Mouse (Mus musculus) thymus, postnatal 36 days (tissue): ENCODE data around the gene Brd1.
"Not testable (repeated sequence)": the region's sequence is repeated elsewhere in the genome, so short reads cannot be mapped to it uniquely, and the experiment has no call there.

Experiments used
- DNase-seq, 2 experiments: peaks; one replicate each; pipeline ENCODE4 v3.0.0; 2022; ENCODE audit warnings: mixed read lengths in 2 of 2

Gene Brd1

GRCm38 (mm10) chr15:88727204-88727603 lies 6.8 kb downstream of the Brd1 start:
- DNase-seq = no peak

- no peak for DNase-seq
These were observed 9.0 kb downstream of the Brd1 start for GRCm38 (mm10) chr15:88725036-88725435.

- no peak for DNase-seq
These were observed 9.7 kb downstream of the Brd1 start for GRCm38 (mm10) chr15:88724311-88724710.

DNA sequence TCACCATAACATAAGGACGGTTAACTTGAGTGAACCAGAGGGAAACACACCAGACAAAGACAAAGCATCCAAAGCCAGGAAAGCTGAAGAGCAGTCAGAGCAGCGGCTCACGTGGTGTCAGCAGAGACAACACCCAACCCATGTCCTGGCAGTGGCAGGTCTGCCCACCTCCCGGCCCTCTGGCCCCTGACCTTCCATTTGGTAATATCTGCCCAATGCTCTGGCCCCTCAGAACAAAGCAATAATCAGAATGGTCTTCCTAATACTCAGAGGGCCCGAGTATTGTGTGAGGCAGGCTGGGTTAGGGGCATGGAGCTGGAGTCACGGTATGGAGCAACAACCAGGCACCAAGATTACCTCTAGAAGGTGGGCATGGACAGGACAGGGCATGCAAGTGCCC lies 10.8 kb downstream of the Brd1 start:
- DNase-seq = no peak

- DNase-seq = no peak
These were observed 16.8 kb downstream of the Brd1 start for GRCm38 (mm10) chr15:88717239-88717638.

DNA sequence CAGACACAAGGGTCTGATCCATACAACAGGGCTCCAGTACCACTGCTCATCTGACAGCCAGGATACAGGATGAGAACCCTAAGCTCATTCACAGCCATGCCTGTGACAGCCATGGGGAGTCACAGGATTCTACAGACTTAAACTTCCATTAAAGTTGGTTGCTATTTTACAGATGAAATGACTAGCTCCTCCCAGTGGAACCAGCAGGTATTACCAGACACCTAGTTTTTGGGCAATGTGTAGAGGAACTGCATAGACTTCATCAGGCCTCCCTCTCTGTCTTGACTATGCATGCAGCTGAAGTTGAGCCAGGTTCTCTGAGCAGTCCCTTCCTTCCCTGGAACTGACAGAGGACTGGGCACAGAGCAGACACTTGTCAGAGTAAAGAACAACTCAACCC lies 17.7 kb downstream of the Brd1 start:
- DNase-seq = peak in 1 of 2 experiments; percentile 35

DNA sequence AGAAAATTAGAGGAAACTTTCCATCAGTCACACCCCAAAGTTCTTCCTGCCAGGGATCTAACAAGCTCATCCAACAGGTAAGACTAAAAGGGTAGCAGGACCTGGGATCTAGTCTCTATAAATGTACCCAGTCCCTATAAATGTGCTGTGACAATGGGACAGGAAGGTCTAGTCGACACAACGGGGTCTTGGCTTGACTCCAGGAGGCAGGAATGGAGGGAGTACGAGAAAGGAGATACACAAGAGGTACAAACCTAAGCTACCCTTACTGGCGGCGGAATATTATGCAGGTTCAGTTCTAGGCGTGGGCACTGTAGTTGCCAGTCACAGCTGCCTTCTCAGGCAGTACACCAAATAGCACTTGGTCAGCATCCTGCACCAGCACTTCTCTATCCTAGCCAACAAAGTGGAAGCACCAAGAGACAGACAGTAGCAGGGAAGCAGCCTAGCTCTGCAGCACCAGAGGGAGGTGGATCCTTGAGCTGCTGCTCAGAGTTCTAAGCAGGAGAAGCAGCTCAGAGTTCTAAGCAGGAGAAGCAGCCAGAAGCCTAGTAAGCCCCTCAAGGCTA lies 19.9 kb downstream of the Brd1 start:
- DNase-seq = no peak

- no peak for DNase-seq
These were observed 21.5 kb downstream of the Brd1 start for GRCm38 (mm10) chr15:88712501-88712900.

DNA sequence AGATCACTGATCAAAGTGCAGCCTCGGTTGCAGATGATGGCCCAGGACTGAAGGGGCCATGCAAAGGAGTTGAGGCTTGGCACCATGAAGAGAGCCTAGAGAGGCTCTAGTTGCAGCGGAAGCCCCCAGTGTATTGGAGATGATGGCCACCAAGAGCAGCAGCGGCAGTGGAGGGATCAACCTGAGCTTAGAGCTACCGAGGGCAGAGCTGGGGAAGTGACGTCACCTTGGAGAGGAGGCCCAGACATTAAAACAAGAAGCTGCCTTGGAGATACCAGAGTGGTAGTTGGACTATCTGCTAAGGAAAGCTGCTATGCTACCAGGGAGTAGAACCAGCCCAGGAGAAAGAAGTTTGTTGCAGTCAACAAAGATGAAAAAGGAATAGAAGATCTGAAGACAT lies 24.2 kb downstream of the Brd1 start:
- no peak for DNase-seq

GRCm38 (mm10) chr15:88708657-88709511 lies 25.1 kb downstream of the Brd1 start:
- DNase-seq = no peak

- no peak for DNase-seq
These were observed 25.8 kb downstream of the Brd1 start for GRCm38 (mm10) chr15:88708204-88708603.

DNA sequence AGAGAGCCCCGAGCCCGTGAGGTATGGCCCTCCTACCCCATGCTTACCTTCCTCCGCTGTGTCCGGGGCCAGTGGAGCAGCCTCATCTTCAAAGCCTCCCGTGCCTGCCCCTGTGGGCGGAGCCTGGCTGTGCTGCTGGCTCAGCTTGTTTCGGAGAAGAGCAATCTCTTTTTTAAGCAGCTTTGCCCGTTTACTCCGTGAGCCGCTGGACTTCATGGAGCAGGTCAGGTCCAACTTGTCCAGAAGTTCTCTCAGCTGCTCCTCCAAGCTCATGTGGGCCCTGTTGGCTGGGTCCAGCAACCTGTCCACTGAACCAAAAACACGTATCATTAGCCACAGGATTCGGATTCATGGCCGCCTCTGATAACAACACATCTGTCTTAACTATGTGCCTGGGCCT lies 27.0 kb downstream of the Brd1 start:
- not testable (repeated sequence) for DNase-seq

- DNase-seq = no peak
These were observed 27.7 kb downstream of the Brd1 start for GRCm38 (mm10) chr15:88706320-88706719.

DNA sequence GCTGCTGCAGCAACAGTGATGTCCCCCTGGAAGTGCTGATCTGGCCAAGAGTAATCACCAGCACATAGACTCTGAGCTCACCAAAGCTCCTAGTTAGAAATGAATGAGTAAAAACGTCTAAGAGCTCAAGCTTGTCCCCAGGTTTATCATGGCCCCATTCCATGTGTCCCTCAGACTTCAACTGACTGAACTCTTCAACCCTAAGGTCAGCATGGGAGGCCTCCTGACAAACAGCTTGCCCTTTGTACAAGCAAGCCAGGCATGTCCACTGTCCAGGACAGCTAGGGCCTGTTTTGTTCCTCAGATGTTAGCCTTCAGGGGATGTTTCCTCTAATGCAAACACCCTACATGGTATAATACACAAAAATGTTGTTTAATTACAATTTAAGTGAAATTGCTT lies 29.7 kb downstream of the Brd1 start:
- DNase-seq = no peak

DNA sequence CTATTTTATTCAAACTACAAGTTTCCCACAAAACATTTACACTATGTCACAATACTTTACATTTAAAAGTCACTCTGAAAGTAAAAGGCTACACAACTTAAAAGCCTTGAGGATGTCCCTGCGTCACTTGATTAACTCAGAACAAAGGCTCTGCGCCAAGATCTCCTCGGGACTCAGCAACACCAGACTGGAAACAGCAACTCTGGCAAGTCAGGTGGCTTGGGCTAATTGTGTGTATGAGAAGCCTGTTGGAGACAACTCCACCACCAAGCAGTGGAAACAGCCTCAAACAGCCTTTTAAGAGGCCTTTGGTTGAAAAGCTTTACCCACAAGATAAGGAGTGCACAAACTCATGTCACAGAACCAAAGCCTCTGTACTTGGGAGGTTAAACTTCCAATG lies 31.5 kb downstream of the Brd1 start:
- no peak for DNase-seq

DNA sequence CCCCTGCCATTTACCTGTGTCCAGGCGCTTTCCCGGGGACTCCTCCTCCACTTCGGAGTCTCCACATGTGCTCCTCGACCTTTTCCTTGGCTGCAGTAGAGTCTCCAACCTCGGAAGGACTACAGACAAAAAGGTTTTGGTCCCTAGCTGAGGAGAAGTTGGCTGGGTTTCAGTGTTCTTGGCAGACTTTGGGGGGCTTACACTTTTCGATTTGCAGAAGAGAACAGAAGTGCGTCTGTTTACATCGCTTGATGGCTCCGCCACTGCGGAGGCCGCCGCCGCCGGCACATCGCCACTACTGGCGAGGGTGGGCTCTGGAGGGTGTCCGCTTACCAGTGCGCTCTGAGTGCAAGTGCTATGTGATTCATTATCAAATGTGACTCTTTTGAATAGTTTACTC lies 33.3 kb downstream of the Brd1 start:
- no peak for DNase-seq

DNA sequence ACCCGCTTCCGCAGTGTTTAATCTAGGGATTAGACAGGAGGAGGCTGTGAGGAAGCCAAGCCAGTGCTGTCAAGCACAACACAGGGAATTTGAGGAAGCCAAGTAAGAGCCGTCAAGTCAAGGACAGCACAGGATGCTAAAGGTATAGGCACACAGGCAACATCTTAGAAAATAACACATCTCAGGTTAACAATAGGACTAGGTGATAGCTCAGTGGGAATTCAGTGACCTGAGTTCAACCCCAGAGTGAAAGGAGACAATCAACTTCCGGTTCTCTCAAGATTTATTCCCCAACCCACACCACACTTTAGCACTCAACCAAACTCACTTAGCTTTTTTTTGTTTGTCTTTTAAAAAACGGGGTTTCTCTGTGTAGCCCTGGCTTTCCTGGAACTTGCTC lies 34.5 kb downstream of the Brd1 start:
- DNase-seq = no peak

DNA sequence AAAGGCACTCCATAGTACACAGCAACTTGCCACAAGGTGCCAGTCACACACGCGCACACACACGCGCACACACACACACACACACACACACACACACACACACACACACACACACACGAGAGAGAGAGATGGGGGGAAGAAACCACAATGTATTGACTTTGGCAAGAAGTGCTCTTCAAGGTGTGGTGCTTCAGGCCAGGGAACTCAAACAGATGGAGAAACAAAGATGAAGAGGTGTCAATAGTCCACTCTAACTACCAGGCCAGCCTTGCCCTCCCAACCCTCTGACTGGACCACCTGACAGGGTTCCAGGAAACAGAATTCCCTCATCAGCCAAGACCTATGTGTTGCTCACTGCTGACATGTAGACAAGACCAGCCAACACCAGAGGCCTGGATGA lies 36.4 kb downstream of the Brd1 start:
- no peak for DNase-seq

DNA sequence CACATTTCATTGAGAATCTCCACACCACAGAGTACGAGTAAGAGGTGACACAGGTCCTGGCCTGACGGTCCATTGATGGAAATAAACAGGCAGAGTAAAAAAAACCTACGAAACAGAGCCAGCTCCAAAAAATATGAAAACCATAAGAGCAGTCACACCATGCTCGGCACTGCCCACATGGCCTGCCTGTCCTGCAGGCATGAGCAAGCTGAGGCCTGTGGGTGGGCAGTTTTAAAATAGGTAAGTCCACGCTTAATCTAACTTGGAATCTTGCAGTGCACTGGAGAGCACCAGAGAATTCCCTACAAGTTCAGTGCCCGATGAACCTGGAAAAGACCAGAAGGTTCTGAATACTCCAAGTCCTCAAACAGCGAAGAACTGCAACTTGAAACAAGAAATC lies 38.0 kb downstream of the Brd1 start:
- DNase-seq = no peak

GRCm38 (mm10) chr15:88694033-88694432 lies 40.0 kb downstream of the Brd1 start:
- DNase-seq = no peak

- DNase-seq = no peak
These were observed 41.3 kb downstream of the Brd1 start for GRCm38 (mm10) chr15:88692720-88693119.

DNA sequence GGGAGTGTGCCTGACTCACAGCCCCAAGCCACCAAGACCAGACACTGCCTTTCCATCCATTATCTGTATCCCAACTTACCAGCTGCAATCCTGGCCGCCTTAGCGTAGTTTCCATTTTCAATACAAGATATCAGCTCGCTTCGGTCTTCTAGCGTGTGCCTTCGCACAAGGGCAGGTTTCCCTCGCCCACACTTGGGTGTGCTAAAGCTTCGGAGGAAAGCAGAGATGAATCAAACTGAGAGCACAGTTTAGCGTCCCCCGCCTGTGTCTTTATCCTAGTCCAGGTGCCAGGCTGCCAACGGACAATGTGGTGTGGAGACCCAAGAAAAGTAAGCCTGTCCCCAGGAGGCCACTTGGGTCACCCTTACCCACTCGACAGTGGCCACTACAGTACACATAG lies 42.9 kb downstream of the Brd1 start:
- no peak for DNase-seq

- no peak for DNase-seq
These were observed 45.9 kb downstream of the Brd1 start for GRCm38 (mm10) chr15:88688120-88688519.

DNA sequence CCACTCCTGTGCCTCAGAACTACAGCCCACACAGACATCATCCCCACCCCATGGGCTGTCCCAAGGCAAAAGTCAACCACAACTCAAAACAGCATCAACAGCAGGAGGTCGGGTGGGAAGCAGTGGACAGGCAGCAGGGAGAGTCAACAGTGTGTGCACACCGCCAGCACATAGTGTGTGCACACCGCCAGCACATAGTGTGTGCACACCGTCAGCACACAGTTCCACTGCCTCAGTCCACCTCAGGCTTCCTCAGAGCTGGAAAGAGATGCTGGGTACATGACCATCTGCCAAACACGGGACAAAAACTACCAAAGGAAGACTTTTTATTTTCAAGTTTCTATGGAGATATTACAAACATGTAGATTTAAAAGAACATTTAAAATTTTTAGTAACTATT lies 47.3 kb downstream of the Brd1 start:
- DNase-seq = no peak

DNA sequence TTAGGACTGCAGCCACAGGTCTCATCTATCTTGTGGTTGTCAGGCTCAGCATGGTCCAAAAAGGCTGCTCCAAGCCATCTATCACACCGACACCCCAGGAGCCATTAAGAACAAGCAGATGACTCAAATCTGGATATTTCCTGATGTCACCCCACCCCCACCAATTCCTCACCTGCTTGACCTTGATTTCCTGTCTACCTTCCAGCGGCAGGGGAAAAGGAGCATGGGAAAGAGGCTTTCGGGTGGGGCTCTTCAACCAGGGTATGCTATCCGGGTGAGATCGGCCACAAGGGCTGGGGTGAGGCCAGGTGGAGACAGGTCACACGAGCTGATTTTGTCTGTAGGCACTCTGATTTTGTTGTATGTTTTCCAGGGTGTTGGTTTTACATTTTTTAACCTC lies 50.0 kb downstream of the Brd1 start:
- no peak for DNase-seq
